Mouse (Mus musculus): ENCODE data around the gene Romo1.
"Not testable (repeated sequence)": the region's sequence is repeated elsewhere in the genome, so short reads cannot be mapped to it uniquely, and the experiment has no call there.

Romo1 gene

GRCm38 (mm10) chr2:156143953-156144724 lies at the start of gene Romo1, which contains the start of gene Nfs1:
Romo1 (plus strand) TSS chr2:156144039.
Nfs1 (minus strand) TSS chr2:156144186.
- DNase-seq, result peak; percentile 91

GRCm38 (mm10) chr2:156110627-156111357 lies 33.0 kb upstream of the Romo1 start:
- DNase-seq, result peak; percentile 48

GRCm38 (mm10) chr2:156111358-156112079 lies 32.3 kb upstream of the Romo1 start, which contains the start of the genes Cpne1 and Rbm12:
Cpne1 (minus strand) TSS chr2:156111965.
Rbm12 (minus strand) TSS chr2:156111978.
- peak; percentile 91 for DNase-seq

DNA sequence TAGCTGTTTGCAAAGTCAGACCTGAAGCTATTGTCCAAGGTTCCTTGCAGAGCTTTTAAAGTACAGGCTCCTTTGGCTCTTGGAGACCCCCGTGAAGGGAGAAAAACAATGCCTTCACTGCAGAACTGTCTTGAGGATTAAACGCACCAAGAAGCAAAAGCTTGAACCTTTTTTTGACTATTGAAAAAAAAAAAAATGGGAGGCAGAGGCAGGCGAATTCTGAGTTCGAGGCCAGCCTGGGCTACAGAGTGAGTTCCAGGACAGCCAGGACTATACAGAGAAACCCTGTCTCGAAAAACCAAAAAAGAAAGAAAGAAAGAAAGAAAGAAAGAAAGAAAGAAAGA lies 31.8 kb upstream of the Romo1 start:
- DNase-seq, result not testable (repeated sequence)

DNA sequence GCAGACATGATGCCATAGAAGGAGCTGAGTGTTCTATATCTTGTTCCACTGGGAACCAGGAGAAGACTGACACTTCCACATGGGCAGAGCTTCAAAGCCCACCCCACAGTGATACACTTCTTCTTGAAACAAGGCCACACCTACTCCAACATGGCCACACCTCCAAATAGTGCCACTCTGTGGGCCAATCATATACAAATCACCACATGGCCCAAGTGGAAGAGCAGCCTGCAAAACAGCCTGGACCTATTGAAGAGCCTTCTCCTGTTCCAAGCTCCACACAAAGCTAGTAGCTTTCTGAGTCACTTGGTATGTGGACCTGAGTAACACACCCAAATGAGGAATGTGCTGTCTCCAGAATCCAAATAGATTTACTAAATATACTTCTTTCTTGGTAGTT lies 24.3 kb upstream of the Romo1 start:
- no peak for DNase-seq

GRCm38 (mm10) chr2:156123731-156124130 lies 20.1 kb upstream of the Romo1 start:
- no peak for DNase-seq

DNA sequence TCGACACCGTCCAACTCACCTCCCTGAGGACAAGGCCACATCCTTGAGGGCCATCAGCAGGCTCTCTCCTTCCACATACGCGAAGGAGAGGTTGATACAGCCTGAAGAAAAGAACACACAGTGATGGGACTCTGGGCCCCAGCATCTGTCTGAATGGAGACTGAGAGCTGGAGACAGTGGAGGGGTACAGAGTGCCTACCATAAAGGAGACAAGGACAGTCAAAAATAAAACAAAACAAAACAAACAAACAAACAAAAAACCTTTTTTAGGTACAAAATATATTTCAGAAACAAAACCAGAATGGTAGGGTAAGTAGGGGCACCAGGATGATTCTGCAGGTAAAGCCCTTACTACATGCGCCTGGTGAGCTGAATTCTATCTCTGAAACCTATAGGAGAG lies 16.8 kb upstream of the Romo1 start, which contains the start of gene Gm28036:
Gm28036 (minus strand) TSS at position 101 of the 400 bp plus-strand sequence.
- DNase-seq, result no peak

DNA sequence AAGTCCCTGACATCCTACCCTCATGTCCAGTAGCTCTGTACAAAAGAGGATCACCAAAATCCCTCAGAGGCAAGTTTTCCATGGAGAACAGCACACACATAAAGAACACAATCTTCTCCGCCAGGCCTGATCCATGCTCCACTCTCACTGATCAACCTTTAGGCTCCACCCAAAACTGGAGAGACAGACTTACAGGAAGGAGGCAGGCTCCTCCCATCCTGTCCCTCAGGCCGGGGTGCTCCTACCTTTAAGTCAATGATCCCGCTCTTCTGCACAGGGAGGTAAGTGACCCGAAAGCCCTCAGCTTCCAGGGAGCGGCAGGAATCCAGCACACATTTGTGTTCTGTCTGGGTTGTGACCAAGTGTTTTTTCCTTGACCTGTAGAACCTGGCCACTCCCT lies 9.7 kb upstream of the Romo1 start:
- no peak for DNase-seq

- DNase-seq, result no peak
Measured at GRCm38 (mm10) chr2:156135695-156136094, 8.1 kb upstream of the Romo1 start.

DNA sequence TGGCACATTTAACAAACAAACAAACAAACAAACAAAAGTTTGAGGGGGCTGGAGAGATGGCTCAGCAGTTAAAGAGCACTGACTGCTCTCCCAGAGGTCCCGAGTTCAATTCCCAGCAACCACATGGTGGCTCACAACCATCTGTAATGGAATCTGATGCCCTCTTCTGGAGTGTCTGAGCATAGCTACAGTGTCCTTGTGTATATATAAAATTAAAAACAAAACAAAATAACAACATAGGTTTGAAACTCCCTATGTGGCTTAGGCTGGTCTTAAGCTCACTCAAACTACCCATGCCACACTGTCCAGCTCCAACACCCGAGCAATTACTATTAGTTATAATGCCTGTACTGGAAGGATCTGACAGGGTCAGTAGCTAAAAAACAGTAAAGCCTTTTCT lies 1.0 kb upstream of the Romo1 start:
- DNase-seq, result no peak

- DNase-seq, result peak; percentile 17
Measured at GRCm38 (mm10) chr2:156143367-156143766, 472 bp upstream of the Romo1 start.

DNA sequence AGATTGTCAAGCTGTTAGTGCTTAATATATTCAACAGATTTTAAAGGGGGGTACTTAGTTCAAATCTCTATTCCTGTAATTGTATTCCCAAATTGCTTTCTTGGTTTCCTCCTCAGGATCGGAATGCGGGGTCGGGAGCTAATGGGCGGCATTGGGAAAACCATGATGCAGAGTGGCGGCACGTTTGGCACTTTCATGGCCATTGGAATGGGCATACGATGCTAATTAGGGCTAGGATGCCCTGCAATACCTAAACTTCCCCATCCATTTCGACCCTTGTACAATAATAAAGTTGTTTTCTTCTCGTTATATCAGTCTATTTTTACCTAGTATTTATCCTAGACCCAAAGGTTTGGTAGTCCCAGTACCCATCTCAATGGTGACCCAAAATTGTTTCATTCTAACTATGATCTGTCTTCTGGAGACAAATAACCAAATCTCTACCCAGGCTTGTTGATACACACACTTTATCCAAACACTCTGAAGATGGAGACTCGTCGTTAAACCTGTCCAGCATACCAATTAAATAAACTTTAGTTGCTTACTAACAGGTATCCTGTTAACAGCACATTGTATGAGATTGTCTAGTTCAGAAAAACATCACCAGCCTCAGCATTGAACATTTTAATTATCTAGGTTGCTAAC lies 1.8 kb downstream of the Romo1 start:
- DNase-seq, result no peak

DNA sequence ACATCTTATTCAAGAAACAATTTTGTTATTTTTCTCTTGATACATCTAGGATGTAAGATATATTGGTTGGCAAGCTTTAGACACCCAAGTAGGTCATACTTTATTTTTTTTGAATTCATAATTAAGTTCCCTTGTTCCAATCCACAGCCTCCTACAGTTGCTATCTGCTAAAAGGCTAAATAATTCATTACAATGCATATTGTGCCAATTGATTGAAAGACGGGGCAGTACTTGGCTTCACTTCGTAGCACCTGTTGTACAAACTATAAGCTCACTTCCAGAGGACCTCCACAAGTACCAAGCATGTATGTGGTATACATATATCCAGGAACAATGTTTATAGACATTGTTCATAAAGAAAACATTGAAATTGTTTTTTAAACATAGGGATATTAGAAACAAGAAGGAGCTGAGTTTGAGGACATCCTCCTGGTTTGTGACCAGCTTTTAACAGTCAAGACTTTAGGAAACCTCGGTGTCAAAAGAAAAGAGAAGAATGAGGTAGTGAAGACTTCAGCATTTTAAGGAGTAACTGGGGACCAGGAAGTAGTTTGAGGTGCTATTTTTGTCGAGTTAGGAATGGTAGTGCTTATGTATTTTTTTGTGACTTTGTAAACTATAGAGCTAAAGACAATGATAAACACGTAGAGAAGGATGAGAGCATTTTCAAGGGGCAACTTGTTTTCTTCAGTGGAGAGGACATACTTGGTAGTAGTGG lies 2.6 kb downstream of the Romo1 start:
- no peak for DNase-seq

DNA sequence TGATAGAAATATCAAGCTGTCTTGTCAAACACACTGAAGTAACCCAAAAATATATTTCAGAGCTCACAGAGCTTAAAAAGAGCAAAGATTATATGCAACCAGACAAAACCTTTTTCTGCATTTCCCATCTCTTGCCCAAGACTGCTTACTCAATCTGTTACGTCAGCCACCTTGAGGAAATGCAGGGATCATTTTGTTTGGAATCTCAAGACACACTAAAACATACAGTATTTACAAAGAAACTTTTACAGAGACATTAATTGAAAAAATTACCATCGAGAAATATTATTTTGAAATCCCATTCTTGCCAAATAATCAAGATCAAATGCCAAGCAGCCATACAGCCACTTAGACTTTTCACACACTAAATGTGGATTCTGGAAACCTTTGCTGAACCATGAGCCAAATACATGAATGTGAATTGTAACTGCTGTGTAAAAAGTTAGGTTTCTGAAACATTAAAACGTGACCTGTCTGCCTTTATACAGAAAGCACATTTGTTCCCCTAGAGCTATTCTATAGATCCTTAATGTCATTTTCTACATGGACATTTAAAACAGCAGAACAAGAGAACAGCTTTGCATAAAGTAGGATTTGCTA lies 3.6 kb downstream of the Romo1 start:
- no peak for DNase-seq

- no peak for DNase-seq
Measured at GRCm38 (mm10) chr2:156151538-156151937, 7.7 kb downstream of the Romo1 start.

DNA sequence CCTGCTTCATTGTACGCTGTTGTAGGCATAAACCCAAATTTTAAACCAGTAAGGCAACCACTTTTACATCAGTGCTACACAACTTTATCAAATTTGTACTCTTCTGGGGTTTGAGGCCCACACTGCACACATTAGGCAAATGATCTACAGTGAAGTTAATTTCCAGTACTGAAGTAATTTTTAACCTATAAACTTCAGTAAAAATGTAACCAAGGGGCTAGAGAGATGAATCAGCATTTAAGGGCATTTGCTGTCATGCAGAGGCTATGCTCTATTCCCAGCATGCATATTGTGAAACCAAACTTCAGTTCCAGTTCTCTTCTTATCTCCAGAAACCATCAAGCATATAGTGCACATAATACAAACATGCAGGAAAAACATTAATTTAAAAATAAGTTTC lies 21.6 kb downstream of the Romo1 start:
- no peak for DNase-seq

DNA sequence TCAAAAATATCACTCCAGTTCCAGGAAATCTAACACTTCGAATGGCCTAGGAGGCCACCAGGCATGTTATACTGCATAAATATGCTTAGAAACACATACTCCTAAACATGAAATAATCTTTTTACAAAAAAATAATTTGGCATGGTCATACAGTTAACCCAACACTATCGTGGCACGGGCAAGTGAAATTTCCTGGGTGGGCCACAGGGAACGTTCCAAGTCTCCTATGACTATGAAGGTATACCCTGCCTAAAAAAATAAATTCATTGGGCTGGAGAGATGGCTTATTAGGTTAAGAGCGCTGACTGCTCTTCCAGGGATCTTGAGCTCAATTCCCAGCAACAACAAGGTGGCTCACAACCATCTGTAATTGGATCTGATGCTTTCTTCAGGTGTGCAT lies 22.7 kb downstream of the Romo1 start:
- DNase-seq, result no peak

GRCm38 (mm10) chr2:156177079-156177478 lies 33.2 kb downstream of the Romo1 start:
- DNase-seq, result no peak

DNA sequence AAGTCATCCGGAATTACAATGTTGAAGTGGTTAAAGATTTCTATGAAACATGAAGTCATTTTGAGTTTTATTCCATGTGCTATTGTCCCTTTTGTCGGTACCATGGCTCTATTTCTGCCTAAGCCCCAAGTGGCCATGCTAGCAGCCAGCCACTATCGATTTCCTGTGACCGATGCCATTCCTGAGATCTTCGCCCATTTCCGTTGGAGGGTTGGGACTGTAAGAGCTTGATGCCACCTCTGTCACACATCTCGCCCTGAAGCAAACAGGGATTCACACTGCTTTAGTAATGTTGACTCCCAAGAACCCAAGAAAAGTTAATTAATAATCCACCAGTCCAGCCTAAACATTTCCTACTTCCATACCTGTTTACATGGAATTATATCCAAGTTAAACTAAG lies 33.8 kb downstream of the Romo1 start:
- DNase-seq, result no peak

DNA sequence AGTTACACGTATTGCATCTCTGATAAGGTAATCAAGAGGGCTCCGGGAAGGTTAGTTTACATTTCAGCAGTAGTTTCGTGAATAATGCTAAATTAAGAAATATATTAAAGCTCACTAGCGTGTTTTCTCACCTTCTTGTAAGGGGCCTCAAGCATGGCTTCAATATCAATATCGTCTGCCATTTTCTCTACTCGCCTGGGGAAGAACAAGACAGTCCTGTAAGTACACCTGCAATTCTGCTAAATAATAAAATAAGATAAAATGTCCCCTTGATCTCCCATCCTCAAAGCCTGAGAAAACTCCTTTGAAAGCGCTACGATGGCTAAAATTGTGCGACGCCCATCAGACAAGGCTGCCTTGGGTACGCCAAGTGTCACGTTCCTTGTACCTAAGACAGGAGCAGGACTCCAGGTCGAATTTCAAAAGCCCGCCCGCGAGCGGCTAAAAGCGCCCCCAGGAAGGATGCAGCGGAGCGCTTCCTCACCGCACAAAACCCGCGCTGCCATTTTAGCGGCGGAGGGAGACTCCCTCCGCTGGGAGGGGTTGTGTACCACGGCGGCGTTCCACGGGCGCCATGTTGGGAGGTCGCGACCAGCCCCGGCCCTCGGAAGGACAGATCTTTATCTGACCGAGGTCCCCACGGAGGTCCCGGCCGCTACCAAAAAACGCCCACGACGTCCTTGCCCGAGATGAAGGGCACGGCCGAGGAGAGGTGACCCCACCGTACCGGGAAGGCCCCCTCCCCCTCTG lies 35.4 kb downstream of the Romo1 start:
- peak; percentile 88 for DNase-seq

- no peak for DNase-seq
Measured at GRCm38 (mm10) chr2:156179796-156180093, 35.9 kb downstream of the Romo1 start.

Data from liver (tissue).